Mouse (Mus musculus): ENCODE measurements at regions not wholly inside any gene's neighbourhood (a gene's known extent, or its start where the extent isn't known, plus 50 kb on each side); places are given as distances from the start of the nearest gene placed in this dataset.

DNA sequence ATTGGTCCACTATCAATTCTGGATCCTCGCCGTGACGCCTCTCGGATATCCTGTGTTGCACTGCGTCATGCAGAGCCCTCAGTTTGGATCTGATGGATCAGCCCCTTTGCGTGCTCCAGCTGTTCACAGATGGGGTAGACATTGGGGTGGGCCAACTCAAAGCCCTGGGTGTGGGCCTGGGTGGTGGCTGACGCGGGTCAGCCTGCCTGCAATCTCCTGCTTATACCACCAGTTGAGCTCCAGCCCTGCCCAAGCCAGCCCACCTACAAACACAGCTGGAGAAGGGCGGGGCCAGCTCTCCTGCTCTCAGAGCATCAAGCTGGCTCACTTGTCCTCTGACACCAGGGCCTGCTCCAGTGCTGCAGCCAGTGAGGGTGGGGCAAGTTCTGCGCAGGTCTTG lies 73.1 kb downstream of the Rps15a start:
- H3K4me1 ChIP-seq (ENCODE audit: control insufficient read depth, insufficient read depth, low read length): no peaks in the 10 kb centered on the region
- H3K36me3 ChIP-seq (ENCODE audit: control insufficient read depth, insufficient read depth, low read length): no peaks in the 10 kb centered on the region
- H3K9ac ChIP-seq (ENCODE audit: low read depth, low read length): no peak overlapping the region
- no peak overlapping the region for H3K27ac ChIP-seq (ENCODE audit: low read length)
- no peaks in the 10 kb centered on the region for H3K27me3 ChIP-seq (replicated peaks; ENCODE audit: control insufficient read depth, insufficient read depth, low read length)
- no peak for ATAC-seq
- H3K9me3 ChIP-seq (ENCODE audit: control insufficient read depth, low read length): no peaks in the 10 kb centered on the region
- no peak overlapping the region for H3K4me3 ChIP-seq (ENCODE audit: low read length)
- WGBS: 46% methylated on average over 10 of the region's 10 CpGs
- no peak overlapping the region for H3K4me2 ChIP-seq (ENCODE audit: low read depth, low read length)

DNA sequence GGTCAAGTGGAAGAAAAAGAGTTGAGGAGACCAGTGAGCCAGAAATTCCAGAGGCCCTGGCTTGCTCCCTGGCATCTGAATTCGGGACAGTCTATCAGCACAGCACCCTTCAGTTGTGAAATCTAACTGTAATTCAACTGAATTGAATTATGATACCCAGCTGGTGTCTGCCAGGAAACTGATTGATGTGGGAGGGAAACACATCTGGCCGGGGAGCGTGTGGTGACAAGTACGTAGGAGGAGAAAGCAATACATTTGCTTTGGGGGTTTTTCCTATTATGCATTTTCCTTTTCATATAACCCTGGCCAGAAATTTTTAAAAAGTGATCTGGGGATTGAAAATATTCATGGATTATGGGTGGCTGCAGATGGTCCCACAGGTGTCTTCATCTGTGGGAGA lies 76.1 kb downstream of the Rps15a start:
- no peak overlapping the region for H3K27ac ChIP-seq (ENCODE audit: low read length)
- no peak overlapping the region for H3K9ac ChIP-seq (ENCODE audit: low read depth, low read length)
- H3K4me2 ChIP-seq (ENCODE audit: low read depth, low read length): no peak overlapping the region
- H3K4me3 ChIP-seq (ENCODE audit: low read length): no peak overlapping the region
- H3K4me1 ChIP-seq (ENCODE audit: control insufficient read depth, insufficient read depth, low read length): no peaks in the 10 kb centered on the region
- no peaks in the 10 kb centered on the region for H3K9me3 ChIP-seq (ENCODE audit: control insufficient read depth, low read length)
- no peaks in the 10 kb centered on the region for H3K27me3 ChIP-seq (replicated peaks; ENCODE audit: control insufficient read depth, insufficient read depth, low read length)
- no peaks in the 10 kb centered on the region for H3K36me3 ChIP-seq (ENCODE audit: control insufficient read depth, insufficient read depth, low read length)
- WGBS: 81% methylated on average over 4 of the region's 4 CpGs
- no peak for ATAC-seq

DNA sequence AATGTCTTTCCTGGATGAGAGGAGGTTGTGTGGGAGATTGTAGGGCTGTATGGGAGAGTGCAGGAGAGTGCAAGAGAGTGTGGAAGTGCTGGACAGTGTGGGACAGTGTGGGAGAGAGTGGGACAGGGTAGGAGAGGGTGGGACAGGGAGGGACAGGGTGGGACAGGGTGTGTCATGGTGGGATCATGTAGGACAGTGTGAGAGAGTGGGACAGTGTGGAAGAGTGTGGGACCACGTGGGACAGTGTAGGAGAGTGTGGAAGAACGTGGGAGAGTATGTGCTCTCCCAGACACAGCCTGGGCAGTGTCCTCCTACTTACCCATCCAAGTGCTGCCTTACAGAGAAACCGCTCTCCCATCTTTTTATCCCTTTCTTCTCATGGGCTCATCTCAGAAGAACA lies 78.9 kb downstream of the Rps15a start:
- Histone ChIP-seq H3K9ac (ENCODE audit: low read depth, low read length) (no peak overlapping the region), H3K4me1 (ENCODE audit: control insufficient read depth, insufficient read depth, low read length) (no peaks in the 10 kb centered on the region), H3K4me3 (ENCODE audit: low read length) (no peak overlapping the region), H3K27ac (ENCODE audit: low read length) (no peak overlapping the region), H3K4me2 (ENCODE audit: low read depth, low read length) (no peak overlapping the region), H3K36me3 (ENCODE audit: control insufficient read depth, insufficient read depth, low read length) (no peaks in the 10 kb centered on the region), H3K9me3 (ENCODE audit: control insufficient read depth, low read length) (no peaks in the 10 kb centered on the region), H3K27me3 (replicated peaks; ENCODE audit: control insufficient read depth, insufficient read depth, low read length) (no peaks in the 10 kb centered on the region)
- no peak for ATAC-seq
- WGBS: 64% methylated on average over 3 of the region's 3 CpGs

DNA sequence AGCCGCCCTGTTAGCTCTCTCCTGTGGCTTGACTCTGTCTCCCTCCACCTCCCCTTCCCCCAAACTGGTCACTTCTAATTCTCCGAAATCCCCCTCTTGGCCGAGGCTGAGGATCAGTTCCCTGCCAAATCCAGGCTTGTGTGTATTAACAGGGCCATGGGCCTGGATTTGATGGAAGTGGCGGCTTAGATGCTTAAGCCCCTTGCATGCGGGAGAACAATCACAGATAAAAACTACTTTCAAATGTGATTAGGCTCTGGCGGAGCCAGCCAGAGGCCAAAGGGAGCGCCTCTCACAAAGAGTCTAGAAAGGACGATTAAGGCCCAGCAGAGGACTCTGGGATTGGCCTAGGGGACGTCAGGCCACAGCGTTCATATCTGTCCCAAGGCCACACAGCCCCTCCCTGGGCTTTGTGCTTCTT lies 89.9 kb downstream of the Rps15a start:
- WGBS: 21% methylated on average over 10 of the region's 10 CpGs

DNA sequence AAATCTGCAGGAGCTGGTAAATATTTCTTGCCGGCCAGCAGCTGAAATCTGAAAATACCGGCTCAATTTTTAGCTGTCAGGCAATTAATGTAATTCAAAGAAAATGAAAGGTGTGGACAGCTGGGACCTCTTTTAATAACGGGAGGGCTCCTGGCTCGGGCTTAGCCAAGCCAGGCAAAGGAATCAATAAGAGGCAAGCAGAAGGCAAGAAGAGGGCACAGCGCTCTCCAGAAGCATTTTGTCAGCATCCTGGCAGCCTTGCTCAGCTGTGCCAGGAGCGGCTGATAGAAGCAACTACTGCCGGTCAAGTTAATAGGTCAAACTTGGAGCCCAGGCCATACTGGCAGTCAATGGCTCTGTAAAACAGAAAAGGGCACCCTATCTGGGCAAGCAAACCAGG lies 111.4 kb downstream of the Rps15a start:
- Histone ChIP-seq H3K27ac (ENCODE audit: low read length) (no peak overlapping the region), H3K36me3 (ENCODE audit: control insufficient read depth, insufficient read depth, low read length) (no peaks in the 10 kb centered on the region), H3K9me3 (ENCODE audit: control insufficient read depth, low read length) (no peaks in the 10 kb centered on the region), H3K4me2 (ENCODE audit: low read depth, low read length) (no peak overlapping the region), H3K27me3 (replicated peaks; ENCODE audit: control insufficient read depth, insufficient read depth, low read length) (no peaks in the 10 kb centered on the region), H3K4me1 (ENCODE audit: control insufficient read depth, insufficient read depth, low read length) (no peaks in the 10 kb centered on the region), H3K4me3 (ENCODE audit: low read length) (no peak overlapping the region), H3K9ac (ENCODE audit: low read depth, low read length) (no peak overlapping the region)
- WGBS: 81% methylated on average over 7 of the region's 7 CpGs
- ATAC-seq: no peak

More for the DNA sequence above, 89.9 kb downstream of the Rps15a start:
- Histone ChIP-seq H3K9ac (ENCODE audit: low read depth, low read length) (no peak overlapping the region), H3K4me2 (ENCODE audit: low read depth, low read length) (no peak overlapping the region), H3K27ac (ENCODE audit: low read length) (no peak overlapping the region), H3K27me3 (replicated peaks; ENCODE audit: control insufficient read depth, insufficient read depth, low read length) (no peaks in the 10 kb centered on the region), H3K4me3 (ENCODE audit: low read length) (no peak overlapping the region), H3K9me3 (ENCODE audit: control insufficient read depth, low read length) (no peaks in the 10 kb centered on the region), H3K4me1 (ENCODE audit: control insufficient read depth, insufficient read depth, low read length) (peaks cover 5% of the 10 kb centered on the region; the same call in 1 of the 2 replicates), H3K36me3 (ENCODE audit: control insufficient read depth, insufficient read depth, low read length) (no peaks in the 10 kb centered on the region)
- no peak for ATAC-seq

DNA sequence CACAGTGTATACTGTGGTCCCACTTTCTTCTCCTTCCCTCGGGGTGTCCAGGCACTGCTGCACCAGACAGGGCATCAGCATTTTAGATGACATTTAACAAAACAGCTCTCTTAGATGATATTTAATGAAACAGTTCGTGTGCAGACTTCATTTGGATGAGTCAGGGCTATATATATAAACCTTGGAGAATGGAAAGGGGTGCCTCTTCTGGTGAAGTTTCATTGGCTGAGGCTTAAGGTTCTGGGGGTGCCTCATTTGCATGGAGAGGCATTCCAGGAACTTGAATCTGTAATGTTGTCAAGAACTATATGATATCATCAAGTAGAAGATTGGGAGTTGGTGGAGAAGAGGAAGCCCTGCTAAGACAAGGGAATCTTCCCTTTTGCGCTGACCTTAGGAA lies 114.1 kb downstream of the Rps15a start:
- ATAC-seq: no peak
- Histone ChIP-seq H3K4me3 (ENCODE audit: low read length) (no peak overlapping the region), H3K4me2 (ENCODE audit: low read depth, low read length) (no peak overlapping the region), H3K9ac (ENCODE audit: low read depth, low read length) (no peak overlapping the region), H3K9me3 (ENCODE audit: control insufficient read depth, low read length) (no peaks in the 10 kb centered on the region), H3K36me3 (ENCODE audit: control insufficient read depth, insufficient read depth, low read length) (no peaks in the 10 kb centered on the region), H3K27me3 (replicated peaks; ENCODE audit: control insufficient read depth, insufficient read depth, low read length) (no peaks in the 10 kb centered on the region), H3K4me1 (ENCODE audit: control insufficient read depth, insufficient read depth, low read length) (no peaks in the 10 kb centered on the region), H3K27ac (ENCODE audit: low read length) (no peak overlapping the region)
- 74% methylated on average over 3 of the region's 3 CpGs for WGBS

DNA sequence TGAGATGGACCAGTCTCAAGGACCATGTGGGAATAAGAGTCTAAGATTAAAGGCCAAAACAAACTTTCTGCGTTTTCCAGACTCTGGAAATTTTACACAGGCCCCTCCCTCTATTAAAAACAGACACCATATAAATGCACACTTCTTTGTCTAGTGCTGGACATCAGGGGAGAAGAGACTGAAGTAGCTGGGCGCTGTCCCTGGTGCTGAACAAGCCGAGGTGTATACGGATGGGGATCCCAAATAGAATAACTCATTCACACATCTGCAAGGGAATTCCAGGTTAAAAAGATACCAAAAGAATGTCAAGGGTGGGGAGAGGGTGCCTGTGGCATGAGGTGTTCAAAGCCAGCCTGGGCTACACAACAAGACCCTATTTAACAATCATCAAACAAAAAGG lies 114.9 kb downstream of the Rps15a start:
- Histone ChIP-seq H3K4me3 (ENCODE audit: low read length) (no peak overlapping the region), H3K9me3 (ENCODE audit: control insufficient read depth, low read length) (no peaks in the 10 kb centered on the region), H3K9ac (ENCODE audit: low read depth, low read length) (no peak overlapping the region), H3K4me1 (ENCODE audit: control insufficient read depth, insufficient read depth, low read length) (no peaks in the 10 kb centered on the region), H3K27me3 (replicated peaks; ENCODE audit: control insufficient read depth, insufficient read depth, low read length) (no peaks in the 10 kb centered on the region), H3K27ac (ENCODE audit: low read length) (no peak overlapping the region), H3K36me3 (ENCODE audit: control insufficient read depth, insufficient read depth, low read length) (no peaks in the 10 kb centered on the region), H3K4me2 (ENCODE audit: low read depth, low read length) (no peak overlapping the region)
- ATAC-seq: no peak
- 7% methylated on average over 4 of the region's 4 CpGs for WGBS

DNA sequence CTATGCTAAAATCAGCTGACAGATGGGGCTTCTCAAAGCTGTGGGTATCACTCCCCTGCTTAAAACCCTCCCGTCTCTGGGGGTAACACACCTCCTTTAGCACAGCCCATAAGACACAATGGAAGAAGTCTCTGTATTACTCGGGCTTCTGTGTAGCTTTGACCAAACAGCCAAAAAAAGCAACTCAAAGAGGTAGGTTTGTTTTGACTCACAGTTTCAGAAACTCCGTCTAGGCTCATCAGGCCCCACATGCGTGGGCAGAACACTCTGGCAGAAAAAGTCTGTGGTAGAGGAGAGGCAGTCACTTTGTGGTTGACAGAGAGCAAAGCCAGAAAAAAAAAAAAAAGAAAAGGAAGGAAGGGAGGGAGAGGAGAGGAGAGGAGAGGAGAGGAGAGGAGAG lies 133.8 kb downstream of the Rps15a start:
- no peak overlapping the region for H3K27ac ChIP-seq (ENCODE audit: low read length)
- no peaks in the 10 kb centered on the region for H3K4me1 ChIP-seq (ENCODE audit: control insufficient read depth, insufficient read depth, low read length)
- H3K9ac ChIP-seq (ENCODE audit: low read depth, low read length): no peak overlapping the region
- H3K4me3 ChIP-seq (ENCODE audit: low read length): no peak overlapping the region
- WGBS: 76% methylated on average over 4 of the region's 4 CpGs
- H3K36me3 ChIP-seq (ENCODE audit: control insufficient read depth, insufficient read depth, low read length): no peaks in the 10 kb centered on the region
- H3K27me3 ChIP-seq (replicated peaks; ENCODE audit: control insufficient read depth, insufficient read depth, low read length): no peaks in the 10 kb centered on the region
- no peak overlapping the region for H3K4me2 ChIP-seq (ENCODE audit: low read depth, low read length)
- no peaks in the 10 kb centered on the region for H3K9me3 ChIP-seq (ENCODE audit: control insufficient read depth, low read length)
- ATAC-seq: no peak

DNA sequence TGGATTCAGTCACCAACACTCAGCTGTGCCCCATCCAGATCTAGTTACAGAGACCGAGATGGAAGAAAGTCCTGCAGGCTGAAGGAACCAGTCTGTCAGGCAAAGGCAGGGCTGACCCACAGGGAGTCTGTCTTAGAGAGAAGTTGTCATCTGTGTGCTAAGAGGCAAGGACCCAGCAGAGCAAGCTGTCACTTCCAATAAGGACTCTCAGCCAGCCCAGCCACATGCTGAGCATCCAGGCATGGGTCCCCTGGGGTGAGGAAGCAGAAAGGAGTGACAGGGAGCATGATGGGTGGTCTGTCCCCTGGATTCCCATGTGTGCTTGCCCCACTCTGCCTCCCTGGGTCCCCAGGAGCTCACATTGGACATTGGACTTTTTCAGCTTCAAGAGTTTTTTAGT lies 144.8 kb downstream of the Rps15a start:
- Histone ChIP-seq H3K4me1 (ENCODE audit: control insufficient read depth, insufficient read depth, low read length) (no peaks in the 10 kb centered on the region), H3K4me3 (ENCODE audit: low read length) (no peak overlapping the region), H3K27me3 (replicated peaks; ENCODE audit: control insufficient read depth, insufficient read depth, low read length) (no peaks in the 10 kb centered on the region), H3K4me2 (ENCODE audit: low read depth, low read length) (no peak overlapping the region), H3K36me3 (ENCODE audit: control insufficient read depth, insufficient read depth, low read length) (no peaks in the 10 kb centered on the region), H3K9me3 (ENCODE audit: control insufficient read depth, low read length) (no peaks in the 10 kb centered on the region), H3K9ac (ENCODE audit: low read depth, low read length) (no peak overlapping the region), H3K27ac (ENCODE audit: low read length) (no peak overlapping the region)
- ATAC-seq: no peak
- 45% methylated on average over 1 of the region's 1 CpGs for WGBS

DNA sequence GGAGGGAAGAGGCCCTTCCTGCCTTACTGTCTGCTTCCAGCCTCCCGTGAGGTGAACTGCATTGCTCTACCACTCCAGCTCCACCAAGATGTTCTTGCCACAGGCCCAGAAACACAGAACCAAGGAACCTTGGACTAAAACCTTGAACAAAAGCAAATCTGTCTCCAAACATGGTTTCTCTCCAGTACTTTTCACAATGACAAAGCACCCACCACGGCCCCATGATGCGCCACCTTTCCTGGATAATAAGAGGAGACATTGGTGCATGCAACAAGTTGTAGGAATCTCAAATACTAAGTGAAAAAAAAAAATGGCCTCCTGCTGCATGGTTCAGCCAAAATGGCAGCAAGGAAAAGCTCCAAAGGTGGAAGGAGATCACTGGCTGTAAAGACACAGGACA lies 172.6 kb downstream of the Rps15a start:
- ATAC-seq: no peak
- Histone ChIP-seq H3K36me3 (ENCODE audit: control insufficient read depth, insufficient read depth, low read length) (no peaks in the 10 kb centered on the region), H3K9me3 (ENCODE audit: control insufficient read depth, low read length) (no peaks in the 10 kb centered on the region), H3K4me3 (ENCODE audit: low read length) (no peak overlapping the region), H3K4me1 (ENCODE audit: control insufficient read depth, insufficient read depth, low read length) (no peaks in the 10 kb centered on the region), H3K27me3 (replicated peaks; ENCODE audit: control insufficient read depth, insufficient read depth, low read length) (no peaks in the 10 kb centered on the region), H3K9ac (ENCODE audit: low read depth, low read length) (no peak overlapping the region), H3K4me2 (ENCODE audit: low read depth, low read length) (no peak overlapping the region), H3K27ac (ENCODE audit: low read length) (no peak overlapping the region)
- WGBS: 85% methylated on average over 3 of the region's 3 CpGs
